Mouse (Mus musculus) T-cell, adult 66 days (primary cell): ENCODE measurements around the gene Rnf168. TPM values are rescaled to one million over a fixed set of nuclear protein-coding genes. Genes with fewer than 3 reads are reported as not detected.

ENCODE experiments used
- total RNA-seq, 2 experiments: library from RNA; stranded (reverse); gene quantifications; 3 replicates in 1 of 2; 4 replicates in 1 of 2; pipeline ENCODE4 v1.2.4; 2023

Gene Rnf168
- 10 to 100 TPM; 19.8 to 27.4 TPM for total RNA-seq

GRCm38 (mm10) chr16:32277308-32278256 is at the start of gene Rnf168:
Rnf168 (plus strand) TSS chr16:32277459.

DNA sequence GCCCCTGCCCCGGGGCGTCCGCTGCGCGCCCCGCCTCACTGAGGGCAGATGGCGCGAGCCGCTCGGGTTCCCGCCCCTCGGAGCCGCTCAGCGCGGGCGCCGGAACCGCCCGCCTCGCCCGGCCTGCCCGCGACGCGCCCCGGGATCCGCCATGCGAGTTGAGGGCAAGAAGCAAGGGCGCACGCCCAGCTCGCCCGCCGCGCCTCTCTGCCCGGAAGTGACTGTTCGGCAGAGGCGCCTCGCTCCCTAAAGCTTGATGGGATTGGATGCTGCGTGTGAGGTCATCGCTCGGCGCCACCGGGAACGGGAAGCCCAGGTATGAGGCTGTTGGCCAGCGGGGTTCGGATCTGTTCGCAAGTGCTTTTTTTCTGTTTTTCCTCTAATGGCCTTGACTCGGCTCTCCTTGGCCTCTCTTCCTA is 30.3 kb upstream of the Rnf168 start, which contains the start of the genes Fbxo45 and Wdr53:
Gene Fbxo45, minus strand, starts transcription at position 207 of the 419 bp plus-strand sequence.
Gene Wdr53, plus strand, starts transcription at position 276 of the 419 bp plus-strand sequence.

GRCm38 (mm10) chr16:32271291-32271690 is 6.0 kb upstream of the Rnf168 start, which contains the start of gene Smco1:
Smco1 (plus strand) TSS chr16:32271468.

DNA sequence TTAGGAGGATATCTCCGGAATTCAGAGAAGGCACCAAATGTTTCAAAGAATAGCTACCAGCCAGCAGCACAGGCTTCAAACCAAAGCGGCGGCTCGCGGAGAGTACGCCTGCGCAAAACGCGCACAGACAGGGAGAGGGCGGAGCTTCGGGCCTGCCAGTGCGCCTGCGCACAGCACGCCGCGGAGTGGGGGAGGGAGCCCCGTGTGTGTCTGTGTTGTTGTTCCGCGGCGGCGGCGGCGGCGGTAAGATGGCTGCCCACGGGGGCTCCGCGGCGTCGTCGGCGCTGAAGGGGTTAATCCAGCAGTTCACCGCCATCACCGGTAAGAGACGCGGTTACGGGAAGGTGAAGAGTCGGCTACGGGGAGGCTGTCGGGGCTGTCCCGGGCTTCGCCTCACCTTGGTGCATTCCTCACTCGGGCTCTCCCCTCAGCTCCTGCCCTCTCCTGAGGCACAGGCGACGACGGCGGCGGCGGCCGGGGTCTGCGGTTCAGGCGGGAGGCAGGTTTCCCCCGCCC is 54.8 kb downstream of the Rnf168 start, which contains the start of gene Ubxn7:
Gene Ubxn7, plus strand, starts transcription at position 218 of the 516 bp plus-strand sequence.

Other genes starting within 250 kb of the Rnf168 start
- 100 to 1,000 TPM; 117 to 119 TPM for gene Pak2, start 198.1 kb upstream of the Rnf168 start, total RNA-seq
- 10 to 100 TPM; 52.7 to 68.5 TPM for gene Pigx, start 177.7 kb upstream of the Rnf168 start, total RNA-seq
- 10 to 100 TPM; 10.1 to 11.9 TPM for gene Cep19, start 177.7 kb upstream of the Rnf168 start, total RNA-seq
- gene Nrros, start 111.9 kb upstream of the Rnf168 start, total RNA-seq: 10 to 100 TPM; 85.5 to 97.1 TPM
- not detected for gene Bex6, start 97.6 kb upstream of the Rnf168 start, total RNA-seq
- gene Fbxo45, start 30.3 kb upstream of the Rnf168 start, total RNA-seq: 10 to 100 TPM in 1 of 2 experiments, 1 to 10 TPM in 1; 8.8 to 10.3 TPM
- 10 to 100 TPM in 1 of 2 experiments, 1 to 10 TPM in 1; 9.4 to 14.4 TPM for gene Wdr53, start 30.2 kb upstream of the Rnf168 start, total RNA-seq
- gene Smco1, start 6.0 kb upstream of the Rnf168 start, total RNA-seq: 1 to 10 TPM in 1 of 2 experiments, under 1 TPM in 1; 0.52 to 1.2 TPM
- gene Ubxn7, start 54.8 kb downstream of the Rnf168 start, total RNA-seq: 10 to 100 TPM; 69.3 to 78.3 TPM
- not detected for gene Tm4sf19, start 123.0 kb downstream of the Rnf168 start, total RNA-seq
- gene Tctex1d2, start 142.2 kb downstream of the Rnf168 start, total RNA-seq: 1 to 10 TPM in 1 of 2 experiments, not detected in 1; 1.4 TPM
- gene Pcyt1a, start 153.5 kb downstream of the Rnf168 start, total RNA-seq: 10 to 100 TPM; 14.3 to 19.1 TPM
- gene Slc51a, start 210.4 kb downstream of the Rnf168 start, total RNA-seq: not detected
- gene Zdhhc19, start 218.8 kb downstream of the Rnf168 start, total RNA-seq: not detected